Mouse (Mus musculus) MEL (cell line): ENCODE data around the gene Grik4. TPM values are rescaled to one million over a fixed set of nuclear protein-coding genes. Genes with fewer than 3 reads are reported as not detected.

Source experiments
- DNase-seq: peaks from one replicate; pipeline ENCODE4 v3.0.0; 2011; ENCODE audit warnings: low read depth, low spot score
- H3K27ac ChIP-seq: 2 replicates; pipeline ENCODE4 v1.5.1; 2012; ENCODE audit warnings: low read depth, mild to moderate bottlenecking, control low read depth, low read length, moderate library complexity; ENCODE audit not compliant: control insufficient read depth
- H3K27me3 ChIP-seq, 2 experiments: fragments of 150-350 bp in 1 of 2; sonication (generic) in 1 of 2; 2 replicates each; pipeline ENCODE4 v1.6.1; 2012; ENCODE audit warnings: low read length in 2 of 2, mild to moderate bottlenecking in 2 of 2, improper control_type of control experiment in 1 of 2, moderate library complexity in 1 of 2; ENCODE audit not compliant: insufficient read depth in 2 of 2, control insufficient read depth in 1 of 2
- H3K36me3 ChIP-seq, 2 experiments: 2 replicates each; pipeline ENCODE4 v1.6.1; 2012 to 2014; ENCODE audit warnings: low read length in 2 of 2, improper control_type of control experiment in 1 of 2, inconsistent platforms in 1 of 2, mild to moderate bottlenecking in 1 of 2; ENCODE audit not compliant: insufficient read depth in 2 of 2, control insufficient read depth in 1 of 2
- H3K4me1 ChIP-seq, 2 experiments: fragments of 150-350 bp in 1 of 2; sonication (generic) in 1 of 2; 2 replicates each; pipeline ENCODE4 v1.6.1; 2012; ENCODE audit warnings: low read length in 2 of 2, improper control_type of control experiment in 1 of 2, mild to moderate bottlenecking in 1 of 2; ENCODE audit not compliant: insufficient read depth in 2 of 2, control insufficient read depth in 1 of 2
- H3K4me3 ChIP-seq, 2 experiments: fragments of 150-350 bp in 1 of 2; sonication (generic) in 1 of 2; 2 replicates each; pipeline ENCODE4 v1.5.1; 2012; ENCODE audit warnings: low read depth in 2 of 2, low read length in 2 of 2, mild to moderate bottlenecking in 2 of 2, moderate library complexity in 2 of 2, control low read depth in 1 of 2, improper control_type of control experiment in 1 of 2; ENCODE audit not compliant: control insufficient read depth in 1 of 2, insufficient read depth in 1 of 2
- H3K79me2 ChIP-seq: 2 replicates; pipeline ENCODE4 v1.6.1; 2012; ENCODE audit warnings: mild to moderate bottlenecking, low read length, moderate library complexity; ENCODE audit not compliant: control insufficient read depth, poor library complexity, insufficient read depth
- H3K9ac ChIP-seq: 2 replicates; pipeline ENCODE4 v1.6.1; 2012; ENCODE audit warnings: low read depth, mild to moderate bottlenecking, control low read depth, low read length, moderate library complexity; ENCODE audit not compliant: control insufficient read depth, poor library complexity, severe bottlenecking
- H3K9me3 ChIP-seq: fragments of 150-350 bp; sonication (generic); replicated peaks from 2 replicates; pipeline ENCODE4 v1.6.1; 2012; ENCODE audit warnings: mild to moderate bottlenecking, low read length, improper control_type of control experiment, moderate library complexity; ENCODE audit not compliant: insufficient read depth
- BHLHE40 ChIP-seq: IDR thresholded peaks from 2 replicates; pipeline ENCODE4 v1.6.1; 2012; ENCODE audit warnings: low read depth, mild to moderate bottlenecking, inconsistent platforms, low read length, improper control_type of control experiment, borderline replicate concordance
- CHD1 ChIP-seq: IDR thresholded peaks from 2 replicates; pipeline ENCODE4 v1.6.1; 2012; ENCODE audit warnings: low read depth, mild to moderate bottlenecking, inconsistent platforms, low read length, improper control_type of control experiment
- CHD2 ChIP-seq: IDR thresholded peaks from 2 replicates; pipeline ENCODE4 v1.6.1; 2011; ENCODE audit warnings: low read length, improper control_type of control experiment
- CTCF ChIP-seq, 3 experiments: IDR thresholded peaks in 2 of 3; conservative IDR thresholded peaks in 1 of 3; 2 replicates each; pipeline ENCODE4 v1.5.1; 2011 to 2012; ENCODE audit warnings: low read length in 3 of 3, low read depth in 2 of 3, mild to moderate bottlenecking in 2 of 3, improper control_type of control experiment in 1 of 3, inconsistent platforms in 1 of 3, mixed read lengths in 1 of 3, moderate library complexity in 1 of 3; ENCODE audit not compliant: control insufficient read depth in 1 of 3, insufficient read depth in 1 of 3, poor library complexity in 1 of 3, severe bottlenecking in 1 of 3
- GABPA ChIP-seq: IDR thresholded peaks from 2 replicates; pipeline ENCODE4 v1.6.1; 2012; ENCODE audit warnings: low read depth, mild to moderate bottlenecking, inconsistent platforms, low read length, improper control_type of control experiment, moderate library complexity
- GATA1 ChIP-seq: IDR thresholded peaks from 2 replicates; pipeline ENCODE4 v1.6.1; 2011; ENCODE audit warnings: low read depth, low read length, improper control_type of control experiment
- JUND ChIP-seq: IDR thresholded peaks from 2 replicates; pipeline ENCODE4 v1.6.1; 2011; ENCODE audit warnings: low read depth, mild to moderate bottlenecking, improper control_type of control experiment, low read length
- MAZ ChIP-seq: IDR thresholded peaks from 2 replicates; pipeline ENCODE4 v1.6.1; 2012; ENCODE audit warnings: low read depth, mild to moderate bottlenecking, inconsistent platforms, low read length, improper control_type of control experiment
- MEF2A ChIP-seq: IDR thresholded peaks from 2 replicates; pipeline ENCODE4 v1.6.1; 2014; ENCODE audit warnings: low read depth, mild to moderate bottlenecking, inconsistent platforms, low read length, improper control_type of control experiment; ENCODE audit not compliant: poor library complexity, insufficient replicate concordance, severe bottlenecking; ENCODE audit errors: extremely low read depth
- POLR2A ChIP-seq, 2 experiments: IDR thresholded peaks; 2 replicates each; pipeline ENCODE4 v1.6.1; 2011 to 2012; ENCODE audit warnings: low read length in 2 of 2, mild to moderate bottlenecking in 2 of 2, control low read depth in 1 of 2, improper control_type of control experiment in 1 of 2, low read depth in 1 of 2, moderate library complexity in 1 of 2; ENCODE audit not compliant: control insufficient read depth in 1 of 2, insufficient read depth in 1 of 2, poor library complexity in 1 of 2
- POLR2AphosphoS2 ChIP-seq: IDR thresholded peaks from 2 replicates; pipeline ENCODE4 v1.6.1; 2011; ENCODE audit warnings: low read length, improper control_type of control experiment
- POLR2AphosphoS5 ChIP-seq: IDR thresholded peaks from 2 replicates; pipeline ENCODE4 v1.6.1; 2012; ENCODE audit warnings: low read depth, borderline replicate concordance, mild to moderate bottlenecking, inconsistent platforms, low read length, moderate library complexity, mixed read lengths
- SIN3A ChIP-seq: IDR thresholded peaks from 2 replicates; pipeline ENCODE4 v1.6.1; 2012; ENCODE audit warnings: low read length, improper control_type of control experiment, inconsistent platforms
- TAL1 ChIP-seq: IDR thresholded peaks from 2 replicates; pipeline ENCODE4 v1.6.1; 2012; ENCODE audit warnings: mild to moderate bottlenecking, inconsistent platforms, low read length, moderate library complexity, mixed read lengths
- TBP ChIP-seq: IDR thresholded peaks from 2 replicates; pipeline ENCODE4 v1.8.0; 2011; ENCODE audit warnings: low read depth, low read length, improper control_type of control experiment
- TCF12 ChIP-seq: IDR thresholded peaks from 2 replicates; pipeline ENCODE4 v1.6.1; 2014; ENCODE audit warnings: low read depth, mild to moderate bottlenecking, inconsistent platforms, low read length, improper control_type of control experiment, moderate library complexity
- UBTF ChIP-seq: IDR thresholded peaks from 2 replicates; pipeline ENCODE4 v1.6.1; 2012; ENCODE audit warnings: low read depth, mild to moderate bottlenecking, inconsistent platforms, low read length, improper control_type of control experiment, moderate library complexity, borderline replicate concordance; ENCODE audit not compliant: insufficient read depth
- ZKSCAN1 ChIP-seq: IDR thresholded peaks from 2 replicates; pipeline ENCODE4 v1.6.1; 2012; ENCODE audit warnings: low read depth, mild to moderate bottlenecking, inconsistent platforms, low read length, improper control_type of control experiment, moderate library complexity
- ZNF384 ChIP-seq: IDR thresholded peaks from 2 replicates; pipeline ENCODE4 v1.6.1; 2012; ENCODE audit warnings: low read depth, mild to moderate bottlenecking, inconsistent platforms, low read length, improper control_type of control experiment
- polyA plus RNA-seq, 2 experiments: library from polyadenylated mRNA; stranded (reverse) in 1 of 2; unstranded in 1 of 2; fragments of >175 nt in 1 of 2; fragments of >200 nt in 1 of 2; gene quantifications; 2 replicates each; pipeline versions ENCODE4 v1.2.1 to v1.2.4; 2012; ENCODE audit warnings: low replicate concordance in 2 of 2, low read depth in 1 of 2; ENCODE audit not compliant: insufficient read length in 2 of 2, insufficient read depth in 1 of 2, missing spikeins in 1 of 2
- total RNA-seq: library from RNA; depleted of rRNA; stranded (reverse); fragments of 300-350 nt; gene quantifications from 2 replicates; pipeline ENCODE4 v1.2.3, GENCODE M21; 2012

Grik4 gene
- total and polyA plus RNA-seq, 3 experiments = 0.17 TPM; not detected in 2

- H3K36me3 ChIP-seq = no peaks in the 10 kb centered on the region
- no peaks in the 10 kb centered on the region for H3K9me3 ChIP-seq
- H3K9ac ChIP-seq = no peak overlapping the region
- H3K4me3 ChIP-seq = no peak overlapping the region
- no peaks in the 10 kb centered on the region for H3K79me2 ChIP-seq
- no peak overlapping the region for H3K27ac ChIP-seq
- DNase-seq = no peak
- no peaks in the 10 kb centered on the region for H3K27me3 ChIP-seq
- H3K4me1 ChIP-seq = no peaks in the 10 kb centered on the region
- TF ChIP-seq CHD2 = no peak
- TF ChIP-seq GATA1 = no peak
- TF ChIP-seq POLR2A (IDR thresholded peaks at IDR 0.05; ENCODE audit: control insufficient read depth in 1 of 2, insufficient read depth in 1 of 2, low read depth in 1 of 2, low read length in 2 of 2, poor library complexity in 1 of 2) = no peak
- no peak for TF ChIP-seq ZKSCAN1
- no peak for TF ChIP-seq ZNF384
- no peak for TF ChIP-seq MAZ
- TF ChIP-seq CHD1 = no peak
- no peak for TF ChIP-seq BHLHE40
- no peak for TF ChIP-seq POLR2AphosphoS2
- no peak for TF ChIP-seq CTCF (IDR thresholded peaks at IDR 0.05 in 2 of 3, conservative IDR thresholded peaks at IDR 0.05 in 1 of 3; ENCODE audit: control insufficient read depth in 1 of 3, insufficient read depth in 1 of 3, low read depth in 2 of 3, low read length in 3 of 3, poor library complexity in 1 of 3, severe bottlenecking in 1 of 3)
- TF ChIP-seq MEF2A = no peak
- no peak for TF ChIP-seq GABPA
- no peak for TF ChIP-seq JUND
- TF ChIP-seq POLR2AphosphoS5 = no peak
- TF ChIP-seq TAL1 = no peak
- no peak for TF ChIP-seq SIN3A
- no peak for TF ChIP-seq TBP
- no peak for TF ChIP-seq UBTF
Measured at GRCm38 (mm10) chr9:42649872-42650271, 294.4 kb downstream of the Grik4 start.

- Histone ChIP-seq H3K27me3 (no peaks in the 10 kb centered on the region), H3K4me3 (no peak overlapping the region), H3K9ac (no peak overlapping the region)
- TF ChIP-seq GATA1 (no peak), TCF12 (no peak)
- TF ChIP-seq, all 39 proteins: peak for 0
- H3K27ac ChIP-seq = no peak overlapping the region
- H3K4me1 ChIP-seq = no peaks in the 10 kb centered on the region
- DNase-seq = no peak
- no peaks in the 10 kb centered on the region for H3K79me2 ChIP-seq
- H3K36me3 ChIP-seq = no peaks in the 10 kb centered on the region
- H3K9me3 ChIP-seq = no peaks in the 10 kb centered on the region
Measured at GRCm38 (mm10) chr9:42648051-42648450, 296.2 kb downstream of the Grik4 start.
